Mouse (Mus musculus) megakaryocyte progenitor cell, adult 5-6 weeks (primary cell): ENCODE measurements around the gene Chaf1b. TPM values are rescaled to one million over a fixed set of nuclear protein-coding genes. Genes with fewer than 3 reads are reported as not detected.

Source experiments
- ATAC-seq: replicated peaks from 2 replicates; pipeline ENCODE4 v1.8.0; 2016; ENCODE audit warnings: mild to moderate bottlenecking, moderate TSS enrichment, inconsistent platforms; ENCODE audit not compliant: poor library complexity
- total RNA-seq, 2 experiments: library from RNA; stranded (forward) in 1 of 2; stranded (reverse) in 1 of 2; fragments of 157-497, 149-512 nt in 1 of 2; fragments of 200-1000 nt in 1 of 2; gene quantifications; 2 replicates each; pipeline versions ENCODE4 v1.2.3 to v1.2.4; 2015 to 2017

Chaf1b gene
- total RNA-seq, 2 experiments from 2014 or later: 49.3 to 51.6 TPM

- no peak for ATAC-seq
Measured at GRCm38 (mm10) chr16:93912158-93912557, 28.5 kb downstream of the Chaf1b start.

- no peak for ATAC-seq
Measured at GRCm38 (mm10) chr16:93912808-93913207, 29.1 kb downstream of the Chaf1b start.

- peak; percentile 57 for ATAC-seq
Measured at GRCm38 (mm10) chr16:93913881-93914576, 30.3 kb downstream of the Chaf1b start.

GRCm38 (mm10) chr16:93915338-93915849 lies 31.7 kb downstream of the Chaf1b start:
- ATAC-seq: peak; percentile 40

- peak; percentile 87 for ATAC-seq
Measured at GRCm38 (mm10) chr16:93917712-93918678, 34.3 kb downstream of the Chaf1b start.

GRCm38 (mm10) chr16:93918679-93919060 lies 35.0 kb downstream of the Chaf1b start:
- no peak for ATAC-seq

GRCm38 (mm10) chr16:93919189-93919588 lies 35.5 kb downstream of the Chaf1b start:
- ATAC-seq: no peak

- no peak for ATAC-seq
Measured at GRCm38 (mm10) chr16:93920673-93921072, 37.0 kb downstream of the Chaf1b start.

GRCm38 (mm10) chr16:93922835-93923389 lies 39.2 kb downstream of the Chaf1b start:
- no peak for ATAC-seq

- ATAC-seq: no peak
Measured at GRCm38 (mm10) chr16:93923788-93924187, 40.1 kb downstream of the Chaf1b start.

GRCm38 (mm10) chr16:93925684-93926247 lies 42.1 kb downstream of the Chaf1b start:
- no peak for ATAC-seq

- ATAC-seq: no peak
Measured at GRCm38 (mm10) chr16:93929370-93930032, 45.8 kb downstream of the Chaf1b start.

GRCm38 (mm10) chr16:93932185-93933168 lies 48.8 kb downstream of the Chaf1b start:
- no peak for ATAC-seq

- ATAC-seq: no peak
Measured at GRCm38 (mm10) chr16:93934588-93934987, 50.9 kb downstream of the Chaf1b start.

- peak; percentile 53; the same call in 1 of the 2 replicates for ATAC-seq
Measured at GRCm38 (mm10) chr16:93935009-93935408, 51.3 kb downstream of the Chaf1b start.

GRCm38 (mm10) chr16:93938400-93938846 lies 54.7 kb downstream of the Chaf1b start:
- ATAC-seq: peak; percentile 71

- no peak for ATAC-seq
Measured at GRCm38 (mm10) chr16:93939961-93940360, 56.3 kb downstream of the Chaf1b start.

GRCm38 (mm10) chr16:93941781-93942567 lies 58.3 kb downstream of the Chaf1b start:
- no peak for ATAC-seq
